Mouse (Mus musculus): ENCODE measurements at regions not wholly inside any gene's neighbourhood (a gene's known extent, or its start where the extent isn't known, plus 50 kb on each side); places are given as distances from the start of the nearest gene placed in this dataset.
"Not testable (repeated sequence)": the region's sequence is repeated elsewhere in the genome, so short reads cannot be mapped to it uniquely, and the experiment has no call there.

DNA sequence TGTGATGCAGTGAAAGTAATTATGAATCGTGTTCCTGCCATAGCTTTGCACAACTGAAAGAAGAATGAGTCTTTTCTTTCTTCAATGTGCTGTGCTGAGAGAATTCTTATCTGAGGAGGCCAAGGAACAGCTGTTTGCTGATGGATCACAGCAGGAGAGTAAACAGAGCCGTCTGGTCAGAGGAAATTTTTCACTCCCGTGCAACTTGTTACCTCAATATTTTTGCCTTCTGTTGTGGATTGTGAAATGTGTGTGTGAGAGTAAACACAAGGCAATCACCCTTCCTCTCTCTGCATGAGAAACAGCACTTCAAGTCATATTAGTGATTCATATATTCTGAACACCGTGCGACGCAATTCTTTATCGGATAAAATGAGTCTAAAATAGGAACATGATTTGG lies 171.9 kb downstream of the Epm2a start:
- no peak overlapping the region for H3K4me3 ChIP-seq (ENCODE audit: low read length)
- WGBS, result 43% methylated on average over 7 of the region's 7 CpGs
- H3K9ac ChIP-seq (replicated peaks; ENCODE audit: low read length), result no peak overlapping the region
- DNase-seq (ENCODE audit: low spot score) (peak; percentile 74), ATAC-seq (peak; percentile 67)
- no peaks in the 10 kb centered on the region for H3K36me3 ChIP-seq (ENCODE audit: insufficient read depth, low read length)
- no peaks in the 10 kb centered on the region for H3K4me1 ChIP-seq (ENCODE audit: insufficient read depth, low read length)
- H3K27ac ChIP-seq, result no peak overlapping the region
- no peaks in the 10 kb centered on the region for H3K9me3 ChIP-seq (ENCODE audit: low read length)
- H3K4me2 ChIP-seq (ENCODE audit: low read depth, low read length), result no peak overlapping the region
- no peak for TF ChIP-seq CTCF (IDR thresholded peaks at IDR 0.05; ENCODE audit: low read depth)
- no peaks in the 10 kb centered on the region for H3K27me3 ChIP-seq (ENCODE audit: insufficient read depth, low read length)

DNA sequence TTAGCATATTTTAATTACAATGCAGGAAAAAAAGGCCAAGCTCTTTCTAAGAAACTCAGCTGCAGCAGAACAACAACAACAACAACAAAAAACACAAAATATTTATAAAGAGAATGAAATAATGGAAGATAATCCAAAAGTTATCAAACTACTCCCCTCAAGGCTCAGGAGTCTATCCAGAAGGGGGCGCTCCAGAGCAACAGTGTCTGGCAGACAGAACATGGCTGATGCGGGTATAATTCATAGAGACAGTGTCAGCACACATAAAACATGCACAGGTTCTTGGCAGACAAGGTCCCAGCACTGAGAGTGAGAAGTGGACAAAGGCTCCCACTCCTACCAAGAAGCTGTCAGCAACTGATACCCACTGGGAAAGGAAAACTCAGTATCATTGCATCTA lies 173.9 kb downstream of the Epm2a start:
- TF ChIP-seq CTCF (IDR thresholded peaks at IDR 0.05; ENCODE audit: low read depth), result peak; percentile 37
- no peak overlapping the region for H3K4me3 ChIP-seq (ENCODE audit: low read length)
- no peaks in the 10 kb centered on the region for H3K36me3 ChIP-seq (ENCODE audit: insufficient read depth, low read length)
- ATAC-seq, result no peak
- no peaks in the 10 kb centered on the region for H3K27me3 ChIP-seq (ENCODE audit: insufficient read depth, low read length)
- H3K9me3 ChIP-seq (ENCODE audit: low read length), result no peaks in the 10 kb centered on the region
- DNase-seq (ENCODE audit: low spot score), result peak; percentile 40
- H3K9ac ChIP-seq (replicated peaks; ENCODE audit: low read length), result no peak overlapping the region
- WGBS, result 61% methylated on average over 2 of the region's 2 CpGs
- no peaks in the 10 kb centered on the region for H3K4me1 ChIP-seq (ENCODE audit: insufficient read depth, low read length)
- no peak overlapping the region for H3K4me2 ChIP-seq (ENCODE audit: low read depth, low read length)
- H3K27ac ChIP-seq, result no peak overlapping the region

DNA sequence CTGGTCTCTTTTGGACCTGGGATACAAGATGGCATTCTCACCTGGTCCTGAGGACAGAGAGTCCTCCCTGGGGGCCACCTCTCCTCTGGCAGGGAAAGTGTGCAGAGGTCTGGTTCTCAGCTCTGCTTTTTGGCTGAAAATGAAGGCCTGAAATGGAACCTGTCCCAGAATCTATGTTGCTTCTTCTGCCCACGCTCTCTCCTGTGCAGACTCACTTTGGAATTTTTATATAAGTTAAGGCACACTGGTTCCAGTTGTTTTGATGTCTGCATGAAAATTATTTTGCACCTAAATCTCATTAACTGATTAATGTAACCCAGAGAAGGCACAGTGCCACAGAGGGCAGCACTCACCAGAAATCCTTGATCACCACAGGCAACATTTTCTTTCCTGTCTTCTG lies 188.1 kb downstream of the Epm2a start:
- Histone ChIP-seq H3K36me3 (ENCODE audit: insufficient read depth, low read length) (no peaks in the 10 kb centered on the region), H3K4me3 (ENCODE audit: low read length) (no peak overlapping the region), H3K4me2 (ENCODE audit: low read depth, low read length) (no peak overlapping the region), H3K9me3 (ENCODE audit: low read length) (no peaks in the 10 kb centered on the region), H3K27me3 (ENCODE audit: insufficient read depth, low read length) (no peaks in the 10 kb centered on the region), H3K9ac (replicated peaks; ENCODE audit: low read length) (no peak overlapping the region), H3K27ac (no peak overlapping the region), H3K4me1 (ENCODE audit: insufficient read depth, low read length) (no peaks in the 10 kb centered on the region)
- WGBS, result 86% methylated on average over 1 of the region's 1 CpGs
- no peak for TF ChIP-seq CTCF (IDR thresholded peaks at IDR 0.05; ENCODE audit: low read depth)
- DNase-seq (ENCODE audit: low spot score) (no peak), ATAC-seq (no peak)

DNA sequence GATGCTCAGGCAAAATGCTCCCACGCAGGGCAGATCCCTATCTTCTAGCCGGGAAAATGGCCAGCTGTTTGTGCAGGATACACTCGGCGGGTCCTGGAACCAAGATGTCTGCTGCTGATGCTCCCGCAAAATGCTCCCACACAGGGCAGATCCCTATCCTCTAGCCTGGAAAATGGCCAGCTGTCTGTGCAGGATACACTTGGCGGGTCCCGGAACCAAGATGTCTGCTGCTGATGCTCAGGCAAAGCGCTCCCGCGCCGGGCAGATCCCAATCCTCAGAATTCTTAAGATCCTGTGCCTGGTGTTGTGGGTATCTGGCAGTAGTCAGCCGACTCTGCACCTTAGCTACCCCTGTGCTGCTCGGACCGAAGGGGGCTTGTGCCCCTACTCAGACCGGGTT lies 212.2 kb downstream of the Epm2a start:
- not testable (repeated sequence) for H3K27ac ChIP-seq; ATAC-seq; DNase-seq (ENCODE audit: low spot score); H3K4me3 ChIP-seq (ENCODE audit: low read length); H3K4me1 ChIP-seq (ENCODE audit: insufficient read depth, low read length); H3K36me3 ChIP-seq (ENCODE audit: insufficient read depth, low read length); H3K27me3 ChIP-seq (ENCODE audit: insufficient read depth, low read length); H3K4me2 ChIP-seq (ENCODE audit: low read depth, low read length); H3K9ac ChIP-seq (replicated peaks; ENCODE audit: low read length); H3K9me3 ChIP-seq (ENCODE audit: low read length)
- WGBS, result 92% methylated on average over 15 of the region's 15 CpGs

DNA sequence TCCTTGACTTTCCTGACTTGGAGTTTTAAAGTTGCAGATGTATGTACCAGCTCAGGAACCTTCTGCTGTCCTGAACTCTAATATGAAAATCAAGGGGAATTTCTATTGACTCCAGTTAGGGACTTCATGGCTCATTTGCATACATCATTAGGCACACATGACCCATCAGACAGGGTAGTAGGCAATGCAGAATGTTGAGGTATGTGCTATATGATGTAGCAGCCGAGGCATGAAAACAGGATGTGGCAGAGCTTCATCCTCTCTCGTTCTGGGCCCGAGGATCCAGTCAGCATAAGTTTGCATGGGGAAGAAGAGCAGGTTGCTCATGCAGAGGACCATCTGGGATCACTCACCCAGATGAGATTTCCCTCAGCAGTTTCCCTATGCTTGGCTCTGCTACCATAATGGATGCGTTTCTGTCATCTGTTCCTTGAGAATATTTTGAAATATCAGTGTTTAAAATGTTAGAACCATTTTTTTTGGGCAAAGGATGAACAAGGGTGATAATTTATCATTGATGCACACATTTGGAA lies 227.4 kb downstream of the Epm2a start:
- Histone ChIP-seq H3K4me2 (ENCODE audit: low read depth, low read length) (no peak overlapping the region), H3K4me3 (ENCODE audit: low read length) (no peak overlapping the region), H3K27ac (no peak overlapping the region), H3K27me3 (ENCODE audit: insufficient read depth, low read length) (no peaks in the 10 kb centered on the region), H3K4me1 (ENCODE audit: insufficient read depth, low read length) (no peaks in the 10 kb centered on the region), H3K9me3 (ENCODE audit: low read length) (no peaks in the 10 kb centered on the region), H3K9ac (replicated peaks; ENCODE audit: low read length) (no peak overlapping the region), H3K36me3 (ENCODE audit: insufficient read depth, low read length) (no peaks in the 10 kb centered on the region)
- no peak for TF ChIP-seq CTCF (IDR thresholded peaks at IDR 0.05; ENCODE audit: low read depth)
- 70% methylated on average over 4 of the region's 4 CpGs for WGBS
- DNase-seq (ENCODE audit: low spot score) (peak; percentile 40), ATAC-seq (peak; percentile 80)

DNA sequence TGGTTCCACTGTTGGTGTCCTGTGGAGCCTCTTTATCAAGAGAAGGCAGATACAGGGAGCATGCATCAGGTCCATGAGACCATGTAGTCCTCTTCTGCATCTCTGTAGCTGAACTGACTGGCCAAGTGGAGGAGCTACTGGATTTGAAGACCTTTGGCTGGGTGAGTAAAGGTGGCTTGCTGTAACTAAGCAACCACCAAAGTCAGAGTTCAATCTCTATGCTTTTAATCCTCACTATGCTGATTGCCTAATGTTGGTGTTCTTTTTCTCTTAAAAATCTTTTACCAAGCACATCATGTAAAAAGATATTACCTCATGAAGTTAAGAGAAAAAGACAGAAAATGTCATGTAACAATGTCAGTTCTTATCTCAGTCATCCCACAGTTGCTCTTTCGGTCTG lies 265.2 kb downstream of the Epm2a start:
- Histone ChIP-seq H3K27me3 (ENCODE audit: insufficient read depth, low read length) (no peaks in the 10 kb centered on the region), H3K4me2 (ENCODE audit: low read depth, low read length) (no peak overlapping the region), H3K4me3 (ENCODE audit: low read length) (no peak overlapping the region), H3K4me1 (ENCODE audit: insufficient read depth, low read length) (no peaks in the 10 kb centered on the region), H3K9ac (replicated peaks; ENCODE audit: low read length) (no peak overlapping the region), H3K9me3 (ENCODE audit: low read length) (no peaks in the 10 kb centered on the region), H3K36me3 (ENCODE audit: insufficient read depth, low read length) (no peaks in the 10 kb centered on the region), H3K27ac (no peak overlapping the region)
- DNase-seq (ENCODE audit: low spot score) (no peak), ATAC-seq (no peak)
- 90% methylated on average over 1 of the region's 1 CpGs for WGBS
- no peak for TF ChIP-seq CTCF (IDR thresholded peaks at IDR 0.05; ENCODE audit: low read depth)

DNA sequence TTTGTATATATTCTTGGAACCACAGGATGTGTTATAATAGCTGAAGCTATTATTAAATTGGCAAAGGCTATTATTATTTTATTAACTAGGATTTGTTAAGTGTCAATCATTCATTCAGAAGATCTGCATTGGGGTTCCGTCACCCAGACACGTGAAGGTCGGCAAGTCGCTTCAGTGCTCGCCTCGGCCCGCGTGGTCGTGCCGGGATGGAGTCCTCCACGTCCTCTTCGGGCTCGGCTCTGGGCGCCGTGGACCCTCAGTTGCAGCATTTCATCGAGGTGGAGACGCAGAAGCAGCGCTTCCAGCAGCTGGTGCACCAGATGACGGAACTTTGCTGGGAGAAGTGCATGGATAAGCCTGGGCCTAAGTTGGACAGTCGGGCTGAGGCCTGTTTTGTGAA lies 265.9 kb downstream of the Epm2a start:
- not testable (repeated sequence) for H3K27me3 ChIP-seq (ENCODE audit: insufficient read depth, low read length); H3K4me3 ChIP-seq (ENCODE audit: low read length); H3K4me1 ChIP-seq (ENCODE audit: insufficient read depth, low read length); H3K27ac ChIP-seq; ATAC-seq; DNase-seq (ENCODE audit: low spot score); H3K36me3 ChIP-seq (ENCODE audit: insufficient read depth, low read length); H3K9me3 ChIP-seq (ENCODE audit: low read length); H3K9ac ChIP-seq (replicated peaks; ENCODE audit: low read length); H3K4me2 ChIP-seq (ENCODE audit: low read depth, low read length)
- 97% methylated on average over 15 of the region's 20 CpGs for WGBS

All from hindbrain, postnatal 0 days (tissue).